Mouse (Mus musculus) kidney, embryonic 16.5 days (tissue): ENCODE results near the gene Trim62. TPM values are rescaled to one million over a fixed set of nuclear protein-coding genes. Genes with fewer than 3 reads are reported as not detected.

Experiments used
- ATAC-seq: fragments of 200-750 bp; cut with Nextera tagmentation; 2 replicates; pipeline ENCODE4 v1.8.0; 2017; ENCODE audit warnings: moderate TSS enrichment; ENCODE audit not compliant: low FRiP score, low TSS enrichment
- H3K27ac ChIP-seq: fragments of 300-500 bp; sonication (generic); 2 replicates; pipeline ENCODE4 v1.5.1; 2014; ENCODE audit warnings: low read length
- H3K27me3 ChIP-seq: fragments of 300-500 bp; sonication (generic); 2 replicates; pipeline ENCODE4 v1.6.1; 2014; ENCODE audit warnings: low read length, control low read depth, mixed read lengths; ENCODE audit not compliant: insufficient read depth
- H3K36me3 ChIP-seq: fragments of 300-500 bp; sonication (generic); 2 replicates; pipeline ENCODE4 v1.6.1; 2014; ENCODE audit warnings: low read length, control low read depth, mixed read lengths; ENCODE audit not compliant: insufficient read depth
- H3K4me1 ChIP-seq: fragments of 300-500 bp; sonication (generic); 2 replicates; pipeline ENCODE4 v1.6.1; 2014; ENCODE audit warnings: low read length, control low read depth, mixed read lengths; ENCODE audit not compliant: insufficient read depth
- H3K4me2 ChIP-seq: fragments of 300-500 bp; sonication (generic); replicated peaks from 2 replicates; pipeline ENCODE4 v1.6.1; 2014; ENCODE audit warnings: low read depth, low read length
- H3K4me3 ChIP-seq: fragments of 300-500 bp; sonication (generic); 2 replicates; pipeline ENCODE4 v1.5.1; 2014; ENCODE audit warnings: mild to moderate bottlenecking, low read length
- H3K9ac ChIP-seq: fragments of 300-500 bp; sonication (generic); replicated peaks from 2 replicates; pipeline ENCODE4 v1.6.1; 2014; ENCODE audit warnings: low read length
- H3K9me3 ChIP-seq: fragments of 300-500 bp; sonication (generic); 2 replicates; pipeline ENCODE4 v1.6.1; 2016; ENCODE audit warnings: low read length, control low read depth
- WGBS: fragments of 180-500 bp; shearing (Covaris S2); extraction: QIAGEN DNeasy Blood & Tissue Kit; methylation state at CpG from one replicate; pipeline ENCODE4 v1.1.7; 2014; 5-methylcytosine and 5-hydroxymethylcytosine counted together
- polyA plus RNA-seq: library from polyadenylated mRNA; unstranded; fragments of >200 nt; fragmentation: Nextera tagmentation; extraction: Ambion mirVana; gene quantifications from 2 replicates; pipeline ENCODE4 v1.2.1, GENCODE M21; 2015

Trim62 gene
- polyA plus RNA-seq, 1 experiment from 2014 or later, result 6.4 TPM

GRCm38 (mm10) chr4:128883801-128884710 lies 676 bp downstream of the Trim62 start:
- under 1% methylated on average over 80 of the region's 94 CpGs for WGBS
- H3K27ac ChIP-seq, result peak overlapping the region; percentile 65
- ATAC-seq, result peak; percentile 59
- H3K4me1 ChIP-seq, result peaks cover 35% of the 10 kb centered on the region
- H3K9me3 ChIP-seq, result peaks cover 5% of the 10 kb centered on the region
- H3K27me3 ChIP-seq, result no peaks in the 10 kb centered on the region
- peak overlapping the region; percentile 97 for H3K4me2 ChIP-seq
- peaks cover 4% of the 10 kb centered on the region; the same call in 1 of the 2 replicates for H3K36me3 ChIP-seq
- H3K9ac ChIP-seq, result peak overlapping the region; percentile 75
- H3K4me3 ChIP-seq, result peak overlapping the region; percentile 73

- ATAC-seq, result no peak
- peaks cover 5% of the 10 kb centered on the region for H3K9me3 ChIP-seq
- H3K36me3 ChIP-seq, result peaks cover 4% of the 10 kb centered on the region; the same call in 1 of the 2 replicates
- H3K27me3 ChIP-seq, result no peaks in the 10 kb centered on the region
- peak overlapping the region; percentile 73 for H3K4me3 ChIP-seq
- H3K4me2 ChIP-seq, result peak overlapping the region; percentile 97
- H3K27ac ChIP-seq, result no peak overlapping the region
- no peak overlapping the region for H3K9ac ChIP-seq
- WGBS, result 36% methylated on average over 5 of the region's 5 CpGs
- H3K4me1 ChIP-seq, result peaks cover 29% of the 10 kb centered on the region
Measured at GRCm38 (mm10) chr4:128884711-128885095, 1.3 kb downstream of the Trim62 start.

GRCm38 (mm10) chr4:128885540-128885939 lies 2.2 kb downstream of the Trim62 start:
- Histone ChIP-seq H3K27ac (no peak overlapping the region), H3K4me2 (no peak overlapping the region), H3K9me3 (peaks cover 4% of the 10 kb centered on the region), H3K36me3 (peaks cover 4% of the 10 kb centered on the region; the same call in 1 of the 2 replicates), H3K4me3 (no peak overlapping the region), H3K9ac (no peak overlapping the region), H3K27me3 (no peaks in the 10 kb centered on the region), H3K4me1 (peaks cover 29% of the 10 kb centered on the region)
- 96% methylated on average over 8 of the region's 8 CpGs for WGBS
- ATAC-seq, result no peak

- peaks cover 38% of the 10 kb centered on the region for H3K4me1 ChIP-seq
- H3K9ac ChIP-seq, result no peak overlapping the region
- no peak overlapping the region for H3K27ac ChIP-seq
- H3K27me3 ChIP-seq, result no peaks in the 10 kb centered on the region
- H3K4me2 ChIP-seq, result no peak overlapping the region
- no peaks in the 10 kb centered on the region for H3K9me3 ChIP-seq
- 70% methylated on average over 5 of the region's 5 CpGs for WGBS
- no peak for ATAC-seq
- H3K4me3 ChIP-seq, result no peak overlapping the region
- peaks cover 4% of the 10 kb centered on the region; the same call in 1 of the 2 replicates for H3K36me3 ChIP-seq
Measured at GRCm38 (mm10) chr4:128886571-128886970, 3.2 kb downstream of the Trim62 start.

- no peak overlapping the region for H3K4me2 ChIP-seq
- no peaks in the 10 kb centered on the region for H3K27me3 ChIP-seq
- H3K9ac ChIP-seq, result no peak overlapping the region
- H3K27ac ChIP-seq, result no peak overlapping the region
- peaks cover 38% of the 10 kb centered on the region for H3K4me1 ChIP-seq
- no peaks in the 10 kb centered on the region for H3K9me3 ChIP-seq
- ATAC-seq, result no peak
- no peak overlapping the region for H3K4me3 ChIP-seq
- WGBS, result 74% methylated on average over 10 of the region's 10 CpGs
- H3K36me3 ChIP-seq, result peaks cover 4% of the 10 kb centered on the region; the same call in 1 of the 2 replicates
Measured at GRCm38 (mm10) chr4:128887026-128887425, 3.6 kb downstream of the Trim62 start.

GRCm38 (mm10) chr4:128887641-128888091 lies 4.3 kb downstream of the Trim62 start:
- Histone ChIP-seq H3K4me2 (no peak overlapping the region), H3K4me3 (no peak overlapping the region), H3K27me3 (no peaks in the 10 kb centered on the region), H3K9ac (no peak overlapping the region), H3K36me3 (peaks cover 4% of the 10 kb centered on the region; the same call in 1 of the 2 replicates), H3K27ac (no peak overlapping the region), H3K9me3 (no peaks in the 10 kb centered on the region), H3K4me1 (peaks cover 41% of the 10 kb centered on the region)
- 38% methylated on average over 9 of the region's 9 CpGs for WGBS
- ATAC-seq, result no peak

GRCm38 (mm10) chr4:128888436-128888990 lies 5.1 kb downstream of the Trim62 start:
- Histone ChIP-seq H3K27ac (no peak overlapping the region), H3K4me3 (no peak overlapping the region), H3K4me2 (no peak overlapping the region), H3K9me3 (no peaks in the 10 kb centered on the region), H3K27me3 (no peaks in the 10 kb centered on the region), H3K36me3 (peaks cover 4% of the 10 kb centered on the region; the same call in 1 of the 2 replicates), H3K9ac (no peak overlapping the region), H3K4me1 (peaks cover 37% of the 10 kb centered on the region)
- 77% methylated on average over 6 of the region's 6 CpGs for WGBS
- ATAC-seq, result no peak

GRCm38 (mm10) chr4:128889752-128890630 lies 6.6 kb downstream of the Trim62 start:
- no peak overlapping the region for H3K9ac ChIP-seq
- no peak for ATAC-seq
- no peaks in the 10 kb centered on the region for H3K27me3 ChIP-seq
- H3K4me2 ChIP-seq, result no peak overlapping the region
- H3K27ac ChIP-seq, result no peak overlapping the region
- 72% methylated on average over 12 of the region's 12 CpGs for WGBS
- H3K4me3 ChIP-seq, result no peak overlapping the region
- peaks cover 4% of the 10 kb centered on the region; the same call in 1 of the 2 replicates for H3K36me3 ChIP-seq
- H3K4me1 ChIP-seq, result peaks cover 28% of the 10 kb centered on the region
- no peaks in the 10 kb centered on the region for H3K9me3 ChIP-seq

GRCm38 (mm10) chr4:128891157-128891556 lies 7.8 kb downstream of the Trim62 start:
- H3K36me3 ChIP-seq, result no peaks in the 10 kb centered on the region
- no peaks in the 10 kb centered on the region for H3K9me3 ChIP-seq
- WGBS, result 14% methylated on average over 1 of the region's 1 CpGs
- peak overlapping the region; percentile 54; the same call in 1 of the 2 replicates for H3K27ac ChIP-seq
- no peak overlapping the region for H3K4me3 ChIP-seq
- H3K9ac ChIP-seq, result no peak overlapping the region
- ATAC-seq, result peak; percentile 49; the same call in 1 of the 2 replicates
- H3K4me2 ChIP-seq, result no peak overlapping the region
- no peaks in the 10 kb centered on the region for H3K27me3 ChIP-seq
- H3K4me1 ChIP-seq, result peaks cover 28% of the 10 kb centered on the region
